Mouse (Mus musculus) induced T-regulatory cell, adult 2 months (primary cell): ENCODE results near the gene Pacs2.

Experiments
- DNase-seq: peaks from one replicate; pipeline ENCODE4 v3.0.0-alpha.2; 2012; ENCODE audit warnings: low read depth

The Pacs2 gene

GRCm38 (mm10) chr12:113013604-113014558, at the start of gene Pacs2:
Pacs2 (plus strand) TSS chr12:113014508.
- peak; percentile 95 for DNase-seq

DNA sequence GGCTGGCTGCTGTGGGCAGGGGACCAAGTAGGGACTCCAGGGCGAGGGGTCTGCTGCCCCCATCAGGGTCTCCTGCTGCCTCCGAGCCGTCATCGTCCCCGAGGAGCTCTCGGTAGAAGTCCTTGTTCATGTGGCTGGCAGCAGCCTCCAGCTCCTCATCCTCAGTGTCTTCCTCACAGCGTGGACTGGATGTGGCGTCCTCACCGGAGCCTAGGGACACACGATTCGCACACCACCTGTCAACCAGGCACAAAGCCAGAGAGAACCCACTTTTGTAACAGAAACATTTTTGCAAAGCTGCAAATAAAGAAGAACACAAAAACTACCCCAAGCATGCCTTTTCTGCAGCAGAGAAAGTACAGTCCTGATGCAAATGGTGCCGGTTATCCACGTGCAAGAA, 48.5 kb upstream of the Pacs2 start:
- no peak for DNase-seq

GRCm38 (mm10) chr12:112968943-112969342, 45.4 kb upstream of the Pacs2 start:
- no peak for DNase-seq

- no peak for DNase-seq
Measured at GRCm38 (mm10) chr12:112969616-112970015, 44.7 kb upstream of the Pacs2 start.

GRCm38 (mm10) chr12:112974736-112975135, 39.6 kb upstream of the Pacs2 start:
- no peak for DNase-seq

DNA sequence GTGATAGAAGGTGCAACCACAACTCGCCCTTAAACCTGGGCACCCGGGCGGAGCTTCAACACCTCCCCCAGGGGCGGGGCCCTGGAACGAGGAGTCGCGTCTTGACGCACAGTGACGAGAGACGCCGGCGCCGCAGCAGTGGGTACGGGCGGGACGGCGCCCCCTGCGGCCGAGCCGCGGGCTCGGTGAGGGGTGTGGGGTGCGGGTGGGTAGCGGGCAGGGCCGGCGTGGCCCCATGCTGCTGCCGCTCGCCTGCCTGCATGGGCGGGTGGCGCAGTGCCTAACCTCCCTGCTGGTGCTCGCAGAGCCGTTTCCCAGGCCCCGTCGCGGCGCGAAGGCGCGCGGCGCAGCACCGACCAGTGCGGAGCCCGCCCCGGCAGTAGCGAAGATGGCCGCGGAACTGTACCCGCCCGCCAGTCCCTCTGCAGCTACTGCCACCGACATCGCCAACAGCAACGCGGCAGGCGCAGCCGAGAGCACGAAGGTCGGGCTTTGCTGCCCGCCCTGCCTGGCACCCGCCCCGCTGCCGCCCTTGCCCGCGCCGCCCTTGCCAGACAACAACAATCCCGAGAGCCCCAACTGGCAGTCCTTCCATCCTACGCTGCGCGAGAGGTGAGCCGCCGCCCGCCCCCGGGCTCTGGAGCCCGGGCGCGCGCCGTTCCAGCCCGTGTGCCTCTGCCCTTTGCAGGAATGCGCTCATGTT, 37.8 kb upstream of the Pacs2 start, which contains the start of gene Btbd6:
Gene Btbd6, plus strand, starts transcription at position 112 of the 703 bp plus-strand sequence.
- DNase-seq, result peak; percentile 97

- no peak for DNase-seq
Measured at GRCm38 (mm10) chr12:112977156-112977555, 37.2 kb upstream of the Pacs2 start.

GRCm38 (mm10) chr12:112982031-112982430, 32.3 kb upstream of the Pacs2 start:
- DNase-seq, result no peak

DNA sequence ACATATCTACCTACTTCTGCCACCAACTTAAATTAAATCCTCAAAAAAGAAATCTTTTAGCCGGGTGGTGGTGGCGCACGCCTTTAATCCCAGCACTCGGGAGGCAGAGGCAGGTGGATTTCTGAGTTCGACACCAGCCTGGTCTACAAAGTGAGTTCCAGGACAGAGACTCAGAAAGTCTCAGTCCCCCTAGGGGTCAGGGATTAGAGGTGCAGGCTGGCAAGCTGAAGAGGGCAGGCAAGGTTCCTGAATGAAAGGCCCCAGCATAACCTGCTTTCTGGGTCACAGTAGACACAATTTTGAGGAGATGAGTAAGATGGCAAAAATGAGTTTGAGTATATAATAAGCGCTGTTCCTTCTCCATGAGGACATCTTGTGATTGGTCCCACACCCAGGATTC, 29.0 kb upstream of the Pacs2 start:
- peak; percentile 68 for DNase-seq

DNA sequence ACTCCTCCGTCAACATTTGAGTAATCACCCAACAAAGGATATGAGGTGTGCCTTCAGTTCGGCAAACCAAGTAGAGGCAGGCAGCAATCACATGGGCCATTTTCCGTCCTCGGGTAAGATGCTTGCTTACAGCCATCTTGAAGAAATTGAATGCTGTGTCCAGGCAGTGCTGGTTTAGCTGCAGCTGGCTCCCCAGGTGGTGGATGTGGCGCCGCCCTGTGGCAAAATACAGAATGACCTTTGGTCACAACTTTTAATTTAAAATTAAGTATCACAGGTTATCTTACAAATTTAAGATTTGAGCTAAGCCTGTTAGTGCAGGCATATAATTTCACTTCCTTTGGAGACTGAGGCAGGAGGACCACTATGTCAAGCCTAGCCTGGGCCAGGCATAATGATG, 26.4 kb upstream of the Pacs2 start:
- peak; percentile 59 for DNase-seq

- no peak for DNase-seq
Measured at GRCm38 (mm10) chr12:112990706-112991405, 23.5 kb upstream of the Pacs2 start.

GRCm38 (mm10) chr12:112991444-112991843, 22.9 kb upstream of the Pacs2 start:
- no peak for DNase-seq

GRCm38 (mm10) chr12:112994153-112994552, 20.2 kb upstream of the Pacs2 start:
- peak; percentile 24 for DNase-seq

DNA sequence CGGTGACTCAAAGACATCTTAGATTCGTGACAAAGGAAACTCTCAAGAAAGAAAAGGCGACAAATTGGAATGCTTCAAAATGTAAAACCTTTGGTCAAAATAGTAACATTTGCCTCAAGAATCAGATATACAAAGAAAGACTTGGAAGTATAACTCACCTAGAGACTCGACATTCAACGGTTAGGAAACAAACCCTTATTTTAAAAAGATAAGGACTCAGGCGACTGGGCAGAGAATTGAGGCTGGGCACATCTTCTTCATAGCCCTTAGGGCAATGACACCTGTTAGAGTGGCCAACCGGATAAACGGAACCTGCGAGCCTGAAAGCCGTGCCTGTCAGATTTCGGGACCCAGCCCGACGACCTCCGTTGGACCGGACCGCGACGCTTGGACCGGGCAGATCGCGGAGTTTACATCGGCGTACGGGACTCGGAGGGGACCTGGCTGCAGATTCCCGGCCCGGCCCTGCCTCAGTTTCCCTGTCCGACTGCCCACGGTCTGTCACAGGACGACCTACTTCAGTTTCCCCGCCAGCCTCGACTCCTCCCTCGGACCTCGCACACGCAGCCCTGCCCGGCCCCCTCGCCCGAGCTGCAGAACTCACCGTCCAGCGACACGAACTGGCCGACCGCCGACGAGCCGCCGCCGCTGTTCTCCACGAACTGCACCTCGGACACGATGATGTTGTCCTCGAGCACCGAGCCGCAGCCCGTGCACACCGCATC, 14.6 kb upstream of the Pacs2 start:
- peak; percentile 42 for DNase-seq

- peak; percentile 99 for DNase-seq
Measured at GRCm38 (mm10) chr12:113000294-113001132, 13.8 kb upstream of the Pacs2 start, which contains the start of gene Brf1. Brf1 (minus strand) TSS chr12:113000704.

DNA sequence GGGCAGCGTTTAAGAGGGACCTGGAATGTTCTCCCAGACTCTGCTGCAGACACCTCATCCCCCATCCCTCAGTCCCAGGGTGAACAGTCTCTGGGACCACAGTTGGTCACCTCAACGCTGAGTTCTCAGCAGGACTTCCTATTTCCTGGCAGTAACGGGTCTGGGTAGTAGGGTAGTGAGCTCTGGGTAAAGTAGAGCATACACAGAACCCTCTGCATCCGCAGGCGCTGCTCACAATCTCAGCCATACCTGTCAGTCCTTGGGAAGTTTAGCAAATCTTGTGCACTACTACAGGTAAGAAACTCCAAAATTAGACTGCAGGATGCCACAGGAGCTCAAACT, 13.2 kb upstream of the Pacs2 start:
- no peak for DNase-seq

- DNase-seq, result peak; percentile 71
Measured at GRCm38 (mm10) chr12:113002667-113003066, 11.6 kb upstream of the Pacs2 start.

GRCm38 (mm10) chr12:113004011-113004410, 10.3 kb upstream of the Pacs2 start:
- no peak for DNase-seq

DNA sequence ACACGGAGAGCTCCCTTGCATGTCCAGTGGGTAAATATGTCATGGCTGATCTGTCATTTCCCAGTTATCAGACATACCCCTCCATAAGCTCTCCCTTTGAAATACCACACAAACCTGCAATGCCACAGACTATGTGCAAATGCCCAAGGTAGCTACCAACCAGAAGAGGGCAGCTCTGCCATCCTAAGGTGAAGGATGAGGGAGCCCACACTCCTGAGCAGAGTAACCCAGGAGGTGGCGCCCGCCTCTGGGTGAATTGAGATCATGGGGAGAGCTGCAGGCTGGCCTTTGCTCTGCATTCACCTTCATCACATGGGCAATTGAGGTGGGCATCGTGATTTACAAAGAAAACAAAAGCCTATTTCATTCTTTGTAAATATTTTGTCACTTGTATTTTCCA, 9.3 kb upstream of the Pacs2 start:
- peak; percentile 83 for DNase-seq

DNA sequence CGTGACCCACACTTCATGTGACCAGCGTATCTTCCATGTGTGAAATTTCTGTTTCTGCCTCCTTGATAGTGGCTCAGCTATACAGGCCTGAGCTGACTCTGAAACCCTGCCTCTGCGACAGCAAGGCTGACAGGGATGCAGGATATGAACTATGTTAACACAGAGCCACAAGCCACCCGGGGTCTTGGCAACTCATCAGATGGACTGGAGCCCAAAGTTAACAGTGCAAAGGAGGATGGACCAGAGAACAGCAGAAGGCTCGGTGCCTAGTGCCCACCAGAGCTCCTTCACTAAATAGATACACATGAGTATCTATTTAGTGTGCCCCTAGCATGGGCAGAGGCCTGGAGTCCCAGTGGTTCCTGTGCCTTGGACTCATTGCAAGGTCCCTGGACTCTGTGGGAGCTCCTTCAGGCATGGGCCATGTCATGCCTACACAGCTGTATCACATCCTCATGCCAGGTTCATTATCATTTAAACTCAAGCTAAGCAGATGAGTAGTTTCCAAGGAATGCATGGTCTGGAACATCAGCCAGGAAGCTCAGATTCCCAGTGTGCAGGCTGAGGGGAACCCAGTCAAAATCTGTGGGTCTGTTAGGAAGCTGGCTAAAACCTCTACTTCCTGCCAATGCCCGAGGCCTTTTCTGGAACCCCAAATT, 2.5 kb upstream of the Pacs2 start:
- DNase-seq, result no peak
